In the genomic region with DNA sequence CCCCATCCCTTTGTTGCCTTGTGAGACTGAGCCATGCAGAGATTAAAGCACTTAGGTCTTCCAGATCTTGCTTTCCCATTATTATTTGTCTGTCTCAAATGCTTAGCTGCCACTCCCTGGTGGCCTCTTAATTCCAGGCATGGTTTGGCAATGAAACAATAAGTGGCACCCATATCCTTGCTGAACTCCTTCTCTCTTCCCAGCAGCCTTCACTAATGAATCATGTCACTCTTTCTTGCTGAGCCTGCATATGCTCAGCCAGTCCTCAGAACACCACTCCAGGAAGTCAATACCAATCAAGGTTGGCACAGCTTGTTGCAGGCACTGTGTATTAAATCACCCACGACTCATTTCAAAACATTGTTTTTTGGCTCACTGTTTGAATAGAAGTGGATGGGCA, we compare ENCODE assay signal across 20 mouse cellular contexts.
A peak's percentile ranks its signal among the peaks of the same experiment; 100 is the strongest.
DNase-seq lines count a peak whose midpoint lies in the region; ATAC-seq and TF ChIP-seq lines count a peak whose summit lies in the region.
"Had no signal": no experiment of that assay in that cellular context is flagged by ENCODE, and none has a peak within 500 bp of the region (broad histone marks: within the 10 kb centered on the region; RNA-seq: fewer than 3 reads in every experiment).

No protein-coding gene starts in this region.

- no peak overlapping the region for H3K4me3 ChIP-seq in forebrain, embryonic 13.5 days
- no peak overlapping the region for H3K4me3 ChIP-seq in forebrain, embryonic 12.5 days (replicated peaks)
- no peak overlapping the region for H3K4me3 ChIP-seq in midbrain, postnatal 0 days (ENCODE audit: low read depth, low read length)
- H3K4me3 ChIP-seq in midbrain, embryonic 14.5 days (replicated peaks; ENCODE audit: low read depth, low read length) = no peak overlapping the region
- no peak overlapping the region for H3K4me3 ChIP-seq in heart, embryonic 12.5 days
- H3K4me3 ChIP-seq: heart, embryonic 10.5 days had no signal

- no peaks in the 10 kb centered on the region for H3K27me3 ChIP-seq in forebrain, embryonic 13.5 days
- H3K27me3 ChIP-seq in forebrain, embryonic 12.5 days = no peaks in the 10 kb centered on the region
- no peaks in the 10 kb centered on the region for H3K27me3 ChIP-seq in midbrain, postnatal 0 days (ENCODE audit: insufficient read depth, low read length)
- H3K27me3 ChIP-seq in midbrain, embryonic 14.5 days (ENCODE audit: control insufficient read depth, insufficient read depth, low read length) = no peaks in the 10 kb centered on the region
- H3K27me3 ChIP-seq in heart, embryonic 12.5 days (replicated peaks) = no peaks in the 10 kb centered on the region
- H3K27me3 ChIP-seq: Patski had no signal

- peak; percentile 33 for DNase-seq in midbrain, postnatal 0 days (ENCODE audit: low spot score)
- no peak for DNase-seq in midbrain, embryonic 14.5 days
- peak; percentile 66 for DNase-seq in brain, embryonic 14.5 days (ENCODE audit: low read depth)
- DNase-seq in retina, embryonic 14.5 days (ENCODE audit: low spot score) = peak; percentile 18
- no peak for DNase-seq in layer of hippocampus, postnatal 25 days (ENCODE audit: extremely low spot score in 1 of 2, low spot score in 1 of 2)
- DNase-seq: cerebellum, postnatal 14 days; embryo, embryonic 11 days; gastrocnemius, postnatal 25 days; heart, postnatal 14 days; kidney, adult 9 months; kidney, postnatal 4 days; layer of hippocampus, postnatal 36 days; left cerebral cortex, postnatal 4 days; lung, embryonic 14.5 days; thymus, adult 18-20 months had no signal

- no peaks in the 10 kb centered on the region for H3K9me3 ChIP-seq in forebrain, embryonic 13.5 days (replicated peaks)
- no peaks in the 10 kb centered on the region for H3K9me3 ChIP-seq in forebrain, embryonic 12.5 days
- no peaks in the 10 kb centered on the region for H3K9me3 ChIP-seq in midbrain, postnatal 0 days (ENCODE audit: low read length)
- no peaks in the 10 kb centered on the region for H3K9me3 ChIP-seq in midbrain, embryonic 14.5 days (ENCODE audit: control insufficient read depth, low read length)
- no peaks in the 10 kb centered on the region for H3K9me3 ChIP-seq in heart, embryonic 12.5 days (replicated peaks)
- H3K9me3 ChIP-seq: heart, embryonic 10.5 days had no signal

- no peak overlapping the region for H3K9ac ChIP-seq in forebrain, embryonic 13.5 days
- no peak overlapping the region for H3K9ac ChIP-seq in forebrain, embryonic 12.5 days
- no peak overlapping the region for H3K9ac ChIP-seq in midbrain, postnatal 0 days (replicated peaks; ENCODE audit: low read length, poor library complexity, severe bottlenecking)
- no peak overlapping the region for H3K9ac ChIP-seq in midbrain, embryonic 14.5 days (replicated peaks; ENCODE audit: low read length)
- H3K9ac ChIP-seq in heart, embryonic 12.5 days = no peak overlapping the region
- H3K9ac ChIP-seq: lung, embryonic 14.5 days had no signal

- H3K27ac ChIP-seq in forebrain, embryonic 13.5 days = no peak overlapping the region
- no peak overlapping the region for H3K27ac ChIP-seq in forebrain, embryonic 12.5 days
- no peak overlapping the region for H3K27ac ChIP-seq in midbrain, postnatal 0 days (ENCODE audit: low read depth, low read length)
- H3K27ac ChIP-seq in midbrain, embryonic 14.5 days (replicated peaks; ENCODE audit: low read depth, low read length) = no peak overlapping the region
- no peak overlapping the region for H3K27ac ChIP-seq in heart, embryonic 12.5 days (ENCODE audit: poor library complexity, severe bottlenecking)
- H3K27ac ChIP-seq: heart, embryonic 10.5 days had no signal

- no peak for TF ChIP-seq CTCF in midbrain, postnatal 0 days (IDR thresholded peaks at IDR 0.05)
- no peak for TF ChIP-seq CTCF in brain, embryonic 14.5 days (IDR thresholded peaks at IDR 0.05; ENCODE audit: borderline replicate concordance, extremely low read depth, insufficient read depth, insufficient read length)

- no peak overlapping the region for H3K4me2 ChIP-seq in forebrain, embryonic 13.5 days
- no peak overlapping the region for H3K4me2 ChIP-seq in forebrain, embryonic 12.5 days
- no peak overlapping the region for H3K4me2 ChIP-seq in midbrain, postnatal 0 days (ENCODE audit: low read depth, low read length, poor library complexity, severe bottlenecking)
- H3K4me2 ChIP-seq in midbrain, embryonic 14.5 days (ENCODE audit: low read length) = no peak overlapping the region
- no peak overlapping the region for H3K4me2 ChIP-seq in heart, embryonic 12.5 days
- H3K4me2 ChIP-seq: lung, embryonic 14.5 days had no signal

- TF ChIP-seq POLR2A in brain, embryonic 14.5 days (IDR thresholded peaks at IDR 0.05; ENCODE audit: borderline replicate concordance, extremely low read depth, insufficient read depth, insufficient read length, poor library complexity, severe bottlenecking) = no peak

- H3K4me1 ChIP-seq in forebrain, embryonic 13.5 days = no peaks in the 10 kb centered on the region
- H3K4me1 ChIP-seq in forebrain, embryonic 12.5 days = peaks cover 3% of the 10 kb centered on the region; the same call in 1 of the 2 replicates
- H3K4me1 ChIP-seq in midbrain, postnatal 0 days (ENCODE audit: insufficient read depth, low read length) = no peaks in the 10 kb centered on the region
- H3K4me1 ChIP-seq in midbrain, embryonic 14.5 days (ENCODE audit: control insufficient read depth, insufficient read depth, low read length) = no peaks in the 10 kb centered on the region
- no peaks in the 10 kb centered on the region for H3K4me1 ChIP-seq in heart, embryonic 12.5 days (replicated peaks)
- H3K4me1 ChIP-seq: heart, embryonic 10.5 days had no signal

- peak; percentile 58 for ATAC-seq in forebrain, embryonic 13.5 days
- ATAC-seq in forebrain, embryonic 12.5 days (ENCODE audit: low FRiP score) = no peak
- no peak for ATAC-seq in midbrain, postnatal 0 days (ENCODE audit: low FRiP score)
- ATAC-seq in midbrain, embryonic 14.5 days (ENCODE audit: low FRiP score, low TSS enrichment) = no peak
- ATAC-seq in heart, embryonic 12.5 days (ENCODE audit: insufficient number of reproducible peaks, low FRiP score) = no peak
- ATAC-seq: Patski had no signal

- WGBS in forebrain, embryonic 13.5 days = 15% methylated on average over 1 of the region's 1 CpGs
- WGBS in forebrain, embryonic 12.5 days = 27% methylated on average over 1 of the region's 1 CpGs
- WGBS in midbrain, postnatal 0 days = 16% methylated on average over 1 of the region's 1 CpGs
- WGBS in midbrain, embryonic 14.5 days = 18% methylated on average over 1 of the region's 1 CpGs
- WGBS in heart, embryonic 12.5 days = 36% methylated on average over 1 of the region's 1 CpGs

- H3K36me3 ChIP-seq in forebrain, embryonic 13.5 days (ENCODE audit: poor library complexity, severe bottlenecking) = no peaks in the 10 kb centered on the region
- H3K36me3 ChIP-seq in forebrain, embryonic 12.5 days (replicated peaks) = no peaks in the 10 kb centered on the region
- no peaks in the 10 kb centered on the region for H3K36me3 ChIP-seq in midbrain, postnatal 0 days (ENCODE audit: insufficient read depth, low read length)
- H3K36me3 ChIP-seq in midbrain, embryonic 14.5 days (ENCODE audit: control insufficient read depth, insufficient read depth, low read length) = no peaks in the 10 kb centered on the region
- no peaks in the 10 kb centered on the region for H3K36me3 ChIP-seq in heart, embryonic 12.5 days
- H3K36me3 ChIP-seq: heart, embryonic 10.5 days had no signal

Comparison
In these comparisons a context has a peak if more than half of its experiments do, and no peak if none do; other contexts are left out.
1. DNase-seq: peak in midbrain, postnatal 0 days (single experiment), brain, embryonic 14.5 days (single experiment) and retina, embryonic 14.5 days (single experiment); none in midbrain, embryonic 14.5 days (single experiment) and layer of hippocampus, postnatal 25 days (0 of 2).